ENCODE assay signal across 18 mouse cellular contexts in genomic region chr2:18317503-18318281, GRCm38 (mm10).
"Had no signal": no experiment of that assay in that cellular context is flagged by ENCODE, and none has a peak within 500 bp of the region (broad histone marks: within the 10 kb centered on the region; RNA-seq: fewer than 3 reads in every experiment).

No protein-coding gene starts in this region.

- H3K4me2 ChIP-seq: limb, embryonic 13.5 days; liver, embryonic 13.5 days; midbrain, embryonic 12.5 days; neural tube, embryonic 13.5 days had no signal

- H3K36me3 ChIP-seq: midbrain, embryonic 12.5 days; neural tube, embryonic 13.5 days had no signal

- H3K4me3 ChIP-seq: limb, embryonic 10.5 days; limb, embryonic 13.5 days; liver, embryonic 13.5 days; midbrain, embryonic 12.5 days; myocyte; neural tube, embryonic 13.5 days had no signal

- H3K27me3 ChIP-seq: limb, embryonic 13.5 days; liver, embryonic 13.5 days; midbrain, embryonic 12.5 days; neural tube, embryonic 13.5 days had no signal

- H3K4me1 ChIP-seq: liver, embryonic 13.5 days; neural tube, embryonic 13.5 days had no signal

- H3K27ac ChIP-seq: limb, embryonic 10.5 days; limb, embryonic 13.5 days; liver, embryonic 13.5 days; midbrain, embryonic 12.5 days; neural tube, embryonic 13.5 days; stomach, postnatal 0 days had no signal

- H3K9ac ChIP-seq: limb, embryonic 13.5 days; liver, embryonic 13.5 days; midbrain, embryonic 12.5 days; neural tube, embryonic 13.5 days had no signal

- DNase-seq: kidney, adult 9 months; kidney, postnatal 14 days; kidney, postnatal 4 days; liver, embryonic 13.5 days; lung, adult 2 months; lung, postnatal 14 days; lung, postnatal 4 days; right cerebral cortex, postnatal 25 days; thymus, adult 2 months; thymus, postnatal 14 days; thymus, postnatal 4 days had no signal

- ATAC-seq: midbrain, embryonic 16.5 days had no signal
